Mouse (Mus musculus) heart, embryonic 14.5 days (tissue): Measurements from ENCODE around the gene Npepps. TPM values are rescaled to one million over a fixed set of nuclear protein-coding genes. Genes with fewer than 3 reads are reported as not detected.
"Not testable (repeated sequence)": the region's sequence is repeated elsewhere in the genome, so short reads cannot be mapped to it uniquely, and the experiment has no call there.

Source experiments
- ATAC-seq: fragments of 200-750 bp; cut with Nextera tagmentation; 2 replicates; pipeline ENCODE4 v1.8.0; 2017; ENCODE audit warnings: low read depth, moderate TSS enrichment; ENCODE audit not compliant: insufficient number of reproducible peaks, insufficient read depth, low FRiP score
- H3K27ac ChIP-seq, 2 experiments: fragments of 200-500 bp in 1 of 2; fragments of 300-500 bp in 1 of 2; sonication (generic) in 1 of 2; replicated peaks in 1 of 2; 2 replicates each; pipeline ENCODE4 v1.5.1; 2012 to 2014; ENCODE audit warnings: low read depth in 2 of 2, low read length in 2 of 2, control low read depth in 1 of 2, mild to moderate bottlenecking in 1 of 2, mixed read lengths in 1 of 2; ENCODE audit not compliant: control insufficient read depth in 1 of 2, insufficient read depth in 1 of 2
- H3K27me3 ChIP-seq: fragments of 300-500 bp; sonication (generic); 2 replicates; pipeline ENCODE4 v1.6.1; 2014; ENCODE audit warnings: mild to moderate bottlenecking, low read length, control low read depth; ENCODE audit not compliant: control insufficient read depth, insufficient read depth
- H3K36me3 ChIP-seq: fragments of 300-500 bp; sonication (generic); 2 replicates; pipeline ENCODE4 v1.6.1; 2014; ENCODE audit warnings: mild to moderate bottlenecking, control low read depth, low read length, mixed read lengths; ENCODE audit not compliant: control insufficient read depth, insufficient read depth
- H3K4me1 ChIP-seq, 2 experiments: fragments of 200-500 bp in 1 of 2; fragments of 300-500 bp in 1 of 2; sonication (generic) in 1 of 2; 2 replicates each; pipeline ENCODE4 v1.6.1; 2012 to 2014; ENCODE audit warnings: low read length in 2 of 2, control low read depth in 1 of 2, mixed read lengths in 1 of 2; ENCODE audit not compliant: control insufficient read depth in 2 of 2, insufficient read depth in 2 of 2
- H3K4me2 ChIP-seq: fragments of 300-500 bp; sonication (generic); 2 replicates; pipeline ENCODE4 v1.6.1; 2014; ENCODE audit warnings: mild to moderate bottlenecking, low read length
- H3K4me3 ChIP-seq, 2 experiments: fragments of 200-500 bp in 1 of 2; fragments of 300-500 bp in 1 of 2; sonication (generic) in 1 of 2; 2 replicates each; pipeline ENCODE4 v1.5.1; 2012 to 2014; ENCODE audit warnings: low read length in 2 of 2, mild to moderate bottlenecking in 2 of 2, control low read depth in 1 of 2, low read depth in 1 of 2, moderate library complexity in 1 of 2; ENCODE audit not compliant: control insufficient read depth in 1 of 2, insufficient read depth in 1 of 2
- H3K9ac ChIP-seq: fragments of 300-500 bp; sonication (generic); 2 replicates; pipeline ENCODE4 v1.6.1; 2014; ENCODE audit warnings: mild to moderate bottlenecking, low read length
- H3K9me3 ChIP-seq: fragments of 300-500 bp; sonication (generic); 2 replicates; pipeline ENCODE4 v1.6.1; 2016; ENCODE audit warnings: low read length, control low read depth; ENCODE audit not compliant: control insufficient read depth
- WGBS: fragments of 180-500 bp; shearing (Covaris S2); extraction: QIAGEN DNeasy Blood & Tissue Kit; methylation state at CpG from one replicate; pipeline ENCODE4 v1.1.7; 2014; 5-methylcytosine and 5-hydroxymethylcytosine counted together
- polyA plus RNA-seq: library from polyadenylated mRNA; unstranded; fragments of >200 nt; fragmentation: Nextera tagmentation; extraction: Ambion mirVana; gene quantifications from 2 replicates; pipeline ENCODE4 v1.2.1, GENCODE M21; 2014

Gene Npepps
- polyA plus RNA-seq, 1 experiment from 2014 or later = 86.9 TPM

GRCm38 (mm10) chr11:97279040-97279404, 1.4 kb downstream of the Npepps start:
- no peaks in the 10 kb centered on the region for H3K27me3 ChIP-seq
- peak overlapping the region; percentile 98 for H3K9ac ChIP-seq
- H3K27ac ChIP-seq = peak overlapping the region; percentile 84 to 98
- peaks cover 3 to 25% of the 10 kb centered on the region in 2 experiments; a peak in 3 of 4 replicates for H3K4me1 ChIP-seq
- no peaks in the 10 kb centered on the region for H3K36me3 ChIP-seq
- ATAC-seq = no peak
- 14% methylated on average over 11 of the region's 11 CpGs for WGBS
- peak overlapping the region; percentile 76 to 93 for H3K4me3 ChIP-seq
- peak overlapping the region; percentile 86 for H3K4me2 ChIP-seq
- no peaks in the 10 kb centered on the region for H3K9me3 ChIP-seq

- WGBS = 80% methylated on average over 6 of the region's 6 CpGs
- H3K27ac ChIP-seq = peak overlapping the region in 1 of 2 experiments; percentile 98; a peak in 2 of 4 replicates
- no peaks in the 10 kb centered on the region for H3K27me3 ChIP-seq
- peak overlapping the region; percentile 98 for H3K9ac ChIP-seq
- peak overlapping the region; percentile 86 for H3K4me2 ChIP-seq
- no peaks in the 10 kb centered on the region for H3K36me3 ChIP-seq
- H3K9me3 ChIP-seq = no peaks in the 10 kb centered on the region
- peak overlapping the region in 1 of 2 experiments; percentile 93; a peak in 3 of 4 replicates for H3K4me3 ChIP-seq
- ATAC-seq = no peak
- H3K4me1 ChIP-seq = peaks cover 3 to 25% of the 10 kb centered on the region in 2 experiments; a peak in 3 of 4 replicates
Observed at GRCm38 (mm10) chr11:97278456-97278855, 2.0 kb downstream of the Npepps start.

GRCm38 (mm10) chr11:97277166-97277565, 3.3 kb downstream of the Npepps start:
- Histone ChIP-seq H3K9me3 (no peaks in the 10 kb centered on the region), H3K4me2 (peak overlapping the region; percentile 12), H3K4me3 (no peak overlapping the region), H3K27me3 (no peaks in the 10 kb centered on the region), H3K27ac (peak overlapping the region in 1 of 2 experiments; percentile 10; a peak in 1 of 4 replicates), H3K4me1 (peaks cover 3 to 25% of the 10 kb centered on the region in 2 experiments; a peak in 3 of 4 replicates), H3K36me3 (no peaks in the 10 kb centered on the region), H3K9ac (no peak overlapping the region)
- ATAC-seq = no peak
- WGBS = 51% methylated on average over 5 of the region's 5 CpGs

- Histone ChIP-seq H3K4me1 (peaks cover 3 to 25% of the 10 kb centered on the region in 2 experiments; a peak in 3 of 4 replicates), H3K27ac (no peak overlapping the region), H3K27me3 (no peaks in the 10 kb centered on the region), H3K36me3 (no peaks in the 10 kb centered on the region), H3K4me2 (no peak overlapping the region), H3K9ac (no peak overlapping the region), H3K9me3 (no peaks in the 10 kb centered on the region), H3K4me3 (no peak overlapping the region)
- WGBS = 29% methylated on average over 1 of the region's 1 CpGs
- ATAC-seq = no peak
Observed at GRCm38 (mm10) chr11:97276019-97276418, 4.4 kb downstream of the Npepps start.

- Histone ChIP-seq H3K4me2 (no peak overlapping the region), H3K4me1 (peaks cover 3 to 25% of the 10 kb centered on the region in 2 experiments; a peak in 3 of 4 replicates), H3K36me3 (no peaks in the 10 kb centered on the region), H3K27ac (no peak overlapping the region), H3K27me3 (no peaks in the 10 kb centered on the region), H3K9me3 (no peaks in the 10 kb centered on the region), H3K4me3 (no peak overlapping the region), H3K9ac (no peak overlapping the region)
- WGBS = 87% methylated on average over 2 of the region's 2 CpGs
- ATAC-seq = no peak
Observed at GRCm38 (mm10) chr11:97275349-97275748, 5.1 kb downstream of the Npepps start.

- not testable (repeated sequence) for H3K36me3 ChIP-seq, H3K4me3 ChIP-seq, H3K9me3 ChIP-seq, ATAC-seq, H3K27me3 ChIP-seq, H3K4me2 ChIP-seq, H3K9ac ChIP-seq, H3K27ac ChIP-seq
- peaks cover 3 to 25% of the 10 kb centered on the region in 2 experiments; a peak in 3 of 4 replicates for H3K4me1 ChIP-seq
- WGBS = 95% methylated on average over 6 of the region's 6 CpGs
Observed at GRCm38 (mm10) chr11:97274947-97275346, 5.5 kb downstream of the Npepps start.

- 82% methylated on average over 5 of the region's 5 CpGs for WGBS
- no peak overlapping the region for H3K9ac ChIP-seq
- no peaks in the 10 kb centered on the region for H3K9me3 ChIP-seq
- H3K4me2 ChIP-seq = no peak overlapping the region
- ATAC-seq = no peak
- H3K27me3 ChIP-seq = no peaks in the 10 kb centered on the region
- peaks cover 3 to 20% of the 10 kb centered on the region in 2 experiments; a peak in 3 of 4 replicates for H3K4me1 ChIP-seq
- H3K27ac ChIP-seq = no peak overlapping the region
- H3K36me3 ChIP-seq = no peaks in the 10 kb centered on the region
- H3K4me3 ChIP-seq = no peak overlapping the region
Observed at GRCm38 (mm10) chr11:97273613-97274012, 6.8 kb downstream of the Npepps start.

GRCm38 (mm10) chr11:97272835-97273234, 7.6 kb downstream of the Npepps start:
- no peak overlapping the region; a peak in 1 of 4 replicates for H3K27ac ChIP-seq
- no peaks in the 10 kb centered on the region for H3K9me3 ChIP-seq
- no peak overlapping the region for H3K9ac ChIP-seq
- H3K4me2 ChIP-seq = no peak overlapping the region
- 93% methylated on average over 4 of the region's 4 CpGs for WGBS
- no peak overlapping the region for H3K4me3 ChIP-seq
- H3K4me1 ChIP-seq = peaks cover 3 to 12% of the 10 kb centered on the region in 2 experiments; a peak in 3 of 4 replicates
- H3K27me3 ChIP-seq = no peaks in the 10 kb centered on the region
- H3K36me3 ChIP-seq = no peaks in the 10 kb centered on the region
- no peak for ATAC-seq
